In the genomic region with DNA sequence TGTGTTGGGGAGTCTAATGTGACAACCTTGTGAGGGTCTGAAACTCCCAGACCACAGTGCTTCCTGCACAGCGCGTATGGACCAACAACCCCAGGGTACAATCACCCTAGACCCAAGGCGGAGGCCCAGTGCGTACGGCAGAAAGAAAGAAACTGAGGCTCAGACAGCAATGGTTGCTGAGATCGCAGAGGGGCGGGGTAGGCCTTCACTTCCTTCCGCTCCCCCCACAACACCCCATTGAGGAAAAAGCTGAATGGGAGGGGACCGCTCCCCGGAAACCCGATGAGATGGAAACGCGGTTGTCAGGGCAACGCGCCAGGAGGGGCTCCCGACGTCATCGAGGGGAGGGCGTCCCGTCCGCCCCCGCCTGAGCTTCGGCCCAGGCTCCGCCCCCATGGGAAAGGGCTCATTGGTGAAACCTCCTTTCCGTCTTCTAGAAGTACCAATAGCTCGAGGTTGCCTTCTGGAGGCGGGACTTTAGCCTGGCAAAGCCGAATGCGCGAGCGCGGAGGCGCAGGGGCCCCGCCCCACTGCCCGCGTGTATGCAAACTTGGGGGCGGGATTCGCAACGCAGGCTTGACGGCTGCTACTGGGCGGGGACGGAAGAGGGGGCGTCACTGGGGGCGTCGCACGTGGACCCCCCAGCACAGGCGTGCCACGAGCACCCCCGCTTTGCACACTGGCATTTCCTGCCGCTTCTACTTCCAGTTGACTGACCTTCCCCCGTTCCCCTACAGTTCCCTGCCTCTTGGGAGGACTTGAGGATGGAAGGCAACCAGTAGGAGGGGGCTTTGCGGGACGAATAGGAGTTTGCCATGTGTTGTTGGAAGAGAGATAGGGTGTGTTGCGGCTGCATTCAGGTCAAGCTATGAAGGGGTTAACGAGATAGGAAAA, we compare ENCODE assay signal across 8 mouse cellular contexts. TPM values are rescaled to one million over a fixed set of nuclear protein-coding genes. Genes with fewer than 3 reads are reported as not detected.
A peak's percentile ranks its signal among the peaks of the same experiment; 100 is the strongest.
DNase-seq lines count a peak whose midpoint lies in the region; ATAC-seq lines count a peak whose summit lies in the region.

No protein-coding gene starts in this region.

- peak; percentile 82 for ATAC-seq in embryonic facial prominence, embryonic 14.5 days (ENCODE audit: low read depth)
- peak; percentile 78 for ATAC-seq in limb, embryonic 15.5 days (ENCODE audit: insufficient number of reproducible peaks, low FRiP score, low TSS enrichment, low read depth)

- H3K4me1 ChIP-seq in embryonic facial prominence, embryonic 14.5 days (ENCODE audit: control insufficient read depth, insufficient read depth, low read length), result peaks cover 57% of the 10 kb centered on the region
- peaks cover 93% of the 10 kb centered on the region for H3K4me1 ChIP-seq in limb, embryonic 15.5 days

- DNase-seq in 3T3-L1 (ENCODE audit: low read depth, low spot score), result peak; percentile 97
- peak; percentile 96 for DNase-seq in adrenal gland, postnatal 4 days (ENCODE audit: low spot score in 2 of 2)
- DNase-seq in embryonic facial prominence, embryonic 14.5 days (ENCODE audit: low spot score), result peak; percentile 100
- DNase-seq in heart, adult 8-10 months (ENCODE audit: low spot score), result peak; percentile 99
- peak; percentile 99 for DNase-seq in kidney, adult 9 months
- DNase-seq in monocyte, adult 2 months (ENCODE audit: low read depth in 1 of 2, low spot score in 2 of 2), result peak; percentile 96 to 99
- DNase-seq in spleen, postnatal 36 days (ENCODE audit: low spot score in 2 of 2), result peak; percentile 100

- H3K9me3 ChIP-seq in embryonic facial prominence, embryonic 14.5 days (ENCODE audit: control insufficient read depth, low read length), result no peaks in the 10 kb centered on the region
- H3K9me3 ChIP-seq in limb, embryonic 15.5 days, result no peaks in the 10 kb centered on the region

- WGBS in embryonic facial prominence, embryonic 14.5 days, result under 1% methylated on average over 40 of the region's 55 CpGs
- WGBS in limb, embryonic 15.5 days, result under 1% methylated on average over 55 of the region's 55 CpGs

- H3K27me3 ChIP-seq in embryonic facial prominence, embryonic 14.5 days (replicated peaks; ENCODE audit: control insufficient read depth, insufficient read depth, low read length), result no peaks in the 10 kb centered on the region
- no peaks in the 10 kb centered on the region for H3K27me3 ChIP-seq in limb, embryonic 15.5 days

- H3K27ac ChIP-seq in embryonic facial prominence, embryonic 14.5 days (replicated peaks; ENCODE audit: low read depth, low read length), result peak overlapping the region; percentile 94
- H3K27ac ChIP-seq in limb, embryonic 15.5 days, result peak overlapping the region; percentile 92

- H3K9ac ChIP-seq in embryonic facial prominence, embryonic 14.5 days (ENCODE audit: low read depth, low read length), result peak overlapping the region; percentile 55
- 0 out of 2 replicates have a peak overlapping the region, but pooled peaks have one; percentile 17 for H3K9ac ChIP-seq in limb, embryonic 15.5 days

- peak overlapping the region; percentile 67 for H3K4me2 ChIP-seq in embryonic facial prominence, embryonic 14.5 days (ENCODE audit: low read depth, low read length)
- H3K4me2 ChIP-seq in limb, embryonic 15.5 days, result peak overlapping the region; percentile 77

- H3K36me3 ChIP-seq in embryonic facial prominence, embryonic 14.5 days (ENCODE audit: control insufficient read depth, insufficient read depth, low read length), result peaks cover 29% of the 10 kb centered on the region
- H3K36me3 ChIP-seq in limb, embryonic 15.5 days, result peaks cover 28% of the 10 kb centered on the region

- peak overlapping the region; percentile 42 for H3K4me3 ChIP-seq in embryonic facial prominence, embryonic 14.5 days (ENCODE audit: low read depth, low read length)
- H3K4me3 ChIP-seq in limb, embryonic 15.5 days, result peak overlapping the region; percentile 45

RNA-seq across cellular contexts. Expression of a gene that starts 6.0 kb away (rescaled TPM):
- 100 to 1,000 TPM; 296 to 322 TPM for total RNA-seq in adrenal gland, postnatal 4 days (2021)
- 59.7 and 88.3 TPM in 2 replicates for polyA plus RNA-seq in embryonic facial prominence, embryonic 14.5 days (2014; fragmentation: Nextera tagmentation; extraction: Ambion mirVana)
- 10 to 100 TPM; 34.7 to 69.7 (median 51.6) TPM for total RNA-seq in heart, adult 8-10 months (2022)
- 102 and 103 TPM in 2 replicates for polyA plus RNA-seq in limb, embryonic 15.5 days (2015; fragmentation: Nextera tagmentation; extraction: Ambion mirVana)

RNA-seq across cellular contexts. Expression of a gene that starts 11.7 kb away (rescaled TPM):
- 100 to 1,000 TPM; 113 to 124 TPM for total RNA-seq in adrenal gland, postnatal 4 days (2021)
- polyA plus RNA-seq in embryonic facial prominence, embryonic 14.5 days (2014; fragmentation: Nextera tagmentation; extraction: Ambion mirVana), result 34.2 and 37.0 TPM in 2 replicates
- total RNA-seq in heart, adult 8-10 months (2022), result 100 to 1,000 TPM in 1 of 4 experiments, 10 to 100 TPM in 3; 83.9 to 111 (median 91.0) TPM
- polyA plus RNA-seq in limb, embryonic 15.5 days (2015; fragmentation: Nextera tagmentation; extraction: Ambion mirVana), result 13.4 and 14.0 TPM in 2 replicates

RNA-seq across cellular contexts. Expression of a gene that starts 12.9 kb away (rescaled TPM):
- 1 to 10 TPM; 7.5 to 8.8 TPM for total RNA-seq in adrenal gland, postnatal 4 days (2021)
- polyA plus RNA-seq in embryonic facial prominence, embryonic 14.5 days (2014; fragmentation: Nextera tagmentation; extraction: Ambion mirVana), result 11.0 and 13.1 TPM in 2 replicates
- 1 to 10 TPM; 4.9 to 7.7 (median 5.9) TPM for total RNA-seq in heart, adult 8-10 months (2022)
- polyA plus RNA-seq in limb, embryonic 15.5 days (2015; fragmentation: Nextera tagmentation; extraction: Ambion mirVana), result 12.8 and 13.3 TPM in 2 replicates

RNA-seq across cellular contexts. Expression of a gene that starts 19.2 kb away (rescaled TPM):
- total RNA-seq in adrenal gland, postnatal 4 days (2021), result 10 to 100 TPM; 49.1 to 72.7 TPM
- 7.3 and 9.0 TPM in 2 replicates for polyA plus RNA-seq in embryonic facial prominence, embryonic 14.5 days (2014; fragmentation: Nextera tagmentation; extraction: Ambion mirVana)
- total RNA-seq in heart, adult 8-10 months (2022), result 1 to 10 TPM; 3.8 to 6.1 (median 4.6) TPM
- 5.9 and 6.8 TPM in 2 replicates for polyA plus RNA-seq in limb, embryonic 15.5 days (2015; fragmentation: Nextera tagmentation; extraction: Ambion mirVana)

RNA-seq across cellular contexts. Expression of a gene that starts 19.5 kb away (rescaled TPM):
- 1 to 10 TPM; 6.5 to 7.5 TPM for total RNA-seq in adrenal gland, postnatal 4 days (2021)
- polyA plus RNA-seq in embryonic facial prominence, embryonic 14.5 days (2014; fragmentation: Nextera tagmentation; extraction: Ambion mirVana), result 20.9 and 23.6 TPM in 2 replicates
- total RNA-seq in heart, adult 8-10 months (2022), result 1 to 10 TPM in 3 of 4 experiments, under 1 TPM in 1; 0.78 to 1.2 (median 1.1) TPM
- polyA plus RNA-seq in limb, embryonic 15.5 days (2015; fragmentation: Nextera tagmentation; extraction: Ambion mirVana), result 27.0 and 29.3 TPM in 2 replicates

Comparison
In these comparisons a context has a peak if more than half of its experiments do, and no peak if none do; other contexts are left out.
1. Peak in every context shown above with its lines: DNase-seq, ATAC-seq, H3K4me3 ChIP-seq and H3K27ac ChIP-seq.
2. RNA of a gene that starts 6.0 kb away (total RNA-seq): 296 to 322 TPM in adrenal gland, postnatal 4 days; 34.7 to 69.7 TPM in heart, adult 8-10 months; every median in the first group is over 4 times any median in the second.